Mouse (Mus musculus): ENCODE results near the gene Bfsp2. TPM values are rescaled to one million over a fixed set of nuclear protein-coding genes. Genes with fewer than 3 reads are reported as not detected.

The Bfsp2 gene
- polyA plus RNA-seq, 1 experiment from 2014 or later = 0.53 TPM

GRCm38 (mm10) chr9:103480603-103481220 lies 492 bp upstream of the Bfsp2 start:
- 46% methylated on average over 8 of the region's 8 CpGs for WGBS

DNA sequence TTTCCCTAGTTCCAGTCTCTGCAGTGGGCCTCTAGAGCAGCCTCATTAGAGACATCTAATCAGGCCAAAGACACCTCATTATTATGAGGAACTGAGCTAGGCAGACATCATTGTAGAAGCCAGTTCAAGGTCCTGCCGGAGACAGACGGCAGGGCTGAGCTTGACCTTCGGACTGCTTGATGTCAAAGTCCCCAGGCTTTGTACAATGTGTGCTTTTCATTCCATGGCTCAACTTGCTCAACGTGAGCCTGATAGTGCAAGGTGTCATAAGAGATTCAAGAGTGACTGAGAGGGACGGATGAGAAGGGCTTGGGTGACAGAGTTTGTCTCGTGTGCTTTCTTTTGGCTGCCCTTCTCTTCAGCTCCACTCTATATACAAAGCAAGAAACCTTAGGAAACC lies 4.8 kb downstream of the Bfsp2 start:
- Histone ChIP-seq H3K4me2 (no peak overlapping the region), H3K9me3 (no peaks in the 10 kb centered on the region), H3K9ac (no peak overlapping the region), H3K27me3 (replicated peaks) (no peaks in the 10 kb centered on the region), H3K4me3 (replicated peaks) (no peak overlapping the region), H3K36me3 (no peaks in the 10 kb centered on the region), H3K4me1 (peaks cover 5% of the 10 kb centered on the region; the same call in 1 of the 2 replicates), H3K27ac (no peak overlapping the region)
- 80% methylated on average over 6 of the region's 6 CpGs for WGBS
- no peak for ATAC-seq (ENCODE audit: insufficient read depth, low FRiP score, low read depth)

More at GRCm38 (mm10) chr9:103480603-103481220, 492 bp upstream of the Bfsp2 start:
- H3K9me3 ChIP-seq = no peaks in the 10 kb centered on the region
- no peak overlapping the region for H3K4me2 ChIP-seq
- 0 out of 2 replicates have a peak, but pooled peaks cover 2% of the 10 kb centered on the region for H3K4me1 ChIP-seq
- H3K36me3 ChIP-seq = no peaks in the 10 kb centered on the region
- H3K4me3 ChIP-seq (replicated peaks) = no peak overlapping the region
- H3K27ac ChIP-seq = no peak overlapping the region
- no peak overlapping the region for H3K9ac ChIP-seq
- H3K27me3 ChIP-seq (replicated peaks) = no peaks in the 10 kb centered on the region
- ATAC-seq (ENCODE audit: insufficient read depth, low FRiP score, low read depth) = no peak

DNA sequence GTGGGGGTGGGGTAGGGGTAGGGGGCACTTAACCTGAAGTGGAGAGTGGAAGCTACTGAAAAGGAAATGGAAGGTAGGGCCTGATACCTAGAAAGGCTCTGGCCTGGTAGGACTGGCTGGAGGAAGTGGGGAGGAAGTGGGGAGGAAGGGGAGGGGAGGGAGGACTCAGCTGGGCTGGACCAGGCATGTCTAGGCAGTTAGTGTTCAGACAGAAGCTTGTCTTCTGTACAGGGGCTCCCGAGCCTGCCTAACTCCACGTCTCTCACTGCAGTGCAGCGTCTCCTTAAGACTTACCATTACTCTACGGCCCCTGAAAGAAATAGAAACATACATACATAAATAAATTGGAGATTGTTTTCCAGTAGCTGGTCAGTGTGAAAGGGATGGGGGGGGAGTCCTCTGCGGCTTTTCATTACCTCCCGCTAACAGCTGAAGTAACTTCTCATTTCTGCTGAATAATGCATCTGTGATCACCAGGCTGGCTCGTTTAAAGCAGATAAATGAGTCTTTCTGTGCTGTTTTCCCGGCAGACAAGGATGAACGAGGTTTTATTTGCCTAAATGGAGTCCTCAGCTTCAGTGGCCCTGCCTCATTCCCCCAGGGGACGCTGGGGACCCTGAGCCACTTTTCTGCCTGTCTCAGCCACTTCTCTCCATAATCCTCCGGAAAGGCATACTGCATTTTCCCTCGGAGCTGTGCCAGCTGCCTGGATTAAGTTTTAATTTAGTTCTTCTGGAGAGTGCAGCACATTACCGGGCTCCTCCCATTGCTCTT lies 6.1 kb downstream of the Bfsp2 start:
- H3K36me3 ChIP-seq = no peaks in the 10 kb centered on the region
- H3K27ac ChIP-seq = peak overlapping the region; percentile 31
- H3K4me2 ChIP-seq = peak overlapping the region; percentile 35
- no peak for ATAC-seq (ENCODE audit: insufficient read depth, low FRiP score, low read depth)
- H3K4me3 ChIP-seq (replicated peaks) = no peak overlapping the region
- H3K9me3 ChIP-seq = no peaks in the 10 kb centered on the region
- WGBS = 23% methylated on average over 13 of the region's 13 CpGs
- H3K4me1 ChIP-seq = peaks cover 5% of the 10 kb centered on the region; the same call in 1 of the 2 replicates
- no peaks in the 10 kb centered on the region for H3K27me3 ChIP-seq (replicated peaks)
- no peak overlapping the region for H3K9ac ChIP-seq

DNA sequence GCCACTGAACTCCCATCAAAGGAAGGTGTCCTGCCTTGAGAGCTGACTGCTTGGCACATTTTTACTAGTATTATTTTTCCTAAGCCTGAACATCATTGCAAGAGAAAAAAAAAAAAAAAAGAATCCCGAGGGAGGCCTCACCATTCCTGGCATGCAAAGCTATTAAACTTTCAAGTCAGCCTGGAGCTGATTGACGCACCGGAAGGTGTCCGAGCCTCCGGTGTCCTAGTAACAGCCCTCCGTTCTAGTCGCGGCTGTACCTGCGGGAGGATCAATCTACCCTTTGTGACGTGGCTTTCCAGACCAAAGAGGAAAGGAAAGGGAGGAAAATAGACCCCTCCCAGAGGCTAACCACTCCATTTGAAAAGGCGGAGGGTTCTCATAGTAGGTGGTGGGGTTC lies 8.4 kb downstream of the Bfsp2 start:
- no peak for ATAC-seq (ENCODE audit: insufficient read depth, low FRiP score, low read depth)
- Histone ChIP-seq H3K27ac (no peak overlapping the region), H3K27me3 (replicated peaks) (no peaks in the 10 kb centered on the region), H3K9ac (no peak overlapping the region), H3K4me3 (replicated peaks) (no peak overlapping the region), H3K4me1 (peaks cover 5% of the 10 kb centered on the region; the same call in 1 of the 2 replicates), H3K4me2 (no peak overlapping the region; the same call in 1 of the 2 replicates), H3K9me3 (no peaks in the 10 kb centered on the region), H3K36me3 (no peaks in the 10 kb centered on the region)
- WGBS = 34% methylated on average over 11 of the region's 11 CpGs

GRCm38 (mm10) chr9:103469516-103469915 lies 10.7 kb downstream of the Bfsp2 start:
- Histone ChIP-seq H3K4me2 (no peak overlapping the region), H3K27me3 (replicated peaks) (no peaks in the 10 kb centered on the region), H3K4me1 (peaks cover 4% of the 10 kb centered on the region; the same call in 1 of the 2 replicates), H3K36me3 (no peaks in the 10 kb centered on the region), H3K9me3 (no peaks in the 10 kb centered on the region), H3K9ac (no peak overlapping the region), H3K4me3 (replicated peaks) (no peak overlapping the region), H3K27ac (no peak overlapping the region)
- no peak for ATAC-seq (ENCODE audit: insufficient read depth, low FRiP score, low read depth)
- 66% methylated on average over 5 of the region's 5 CpGs for WGBS

GRCm38 (mm10) chr9:103468911-103469310 lies 11.3 kb downstream of the Bfsp2 start:
- H3K4me3 ChIP-seq (replicated peaks) = no peak overlapping the region
- H3K27ac ChIP-seq = no peak overlapping the region
- H3K4me1 ChIP-seq = no peaks in the 10 kb centered on the region
- no peak for ATAC-seq (ENCODE audit: insufficient read depth, low FRiP score, low read depth)
- no peak overlapping the region for H3K4me2 ChIP-seq
- no peaks in the 10 kb centered on the region for H3K9me3 ChIP-seq
- no peaks in the 10 kb centered on the region for H3K36me3 ChIP-seq
- no peaks in the 10 kb centered on the region for H3K27me3 ChIP-seq (replicated peaks)
- 78% methylated on average over 7 of the region's 7 CpGs for WGBS
- H3K9ac ChIP-seq = no peak overlapping the region

- H3K36me3 ChIP-seq = no peaks in the 10 kb centered on the region
- no peak overlapping the region for H3K4me3 ChIP-seq (replicated peaks)
- H3K9me3 ChIP-seq = no peaks in the 10 kb centered on the region
- 62% methylated on average over 13 of the region's 13 CpGs for WGBS
- no peaks in the 10 kb centered on the region for H3K4me1 ChIP-seq
- no peak overlapping the region for H3K9ac ChIP-seq
- no peak for ATAC-seq (ENCODE audit: insufficient read depth, low FRiP score, low read depth)
- H3K4me2 ChIP-seq = no peak overlapping the region
- no peaks in the 10 kb centered on the region for H3K27me3 ChIP-seq (replicated peaks)
- no peak overlapping the region for H3K27ac ChIP-seq
Observed at GRCm38 (mm10) chr9:103465711-103466220, 14.5 kb downstream of the Bfsp2 start.

DNA sequence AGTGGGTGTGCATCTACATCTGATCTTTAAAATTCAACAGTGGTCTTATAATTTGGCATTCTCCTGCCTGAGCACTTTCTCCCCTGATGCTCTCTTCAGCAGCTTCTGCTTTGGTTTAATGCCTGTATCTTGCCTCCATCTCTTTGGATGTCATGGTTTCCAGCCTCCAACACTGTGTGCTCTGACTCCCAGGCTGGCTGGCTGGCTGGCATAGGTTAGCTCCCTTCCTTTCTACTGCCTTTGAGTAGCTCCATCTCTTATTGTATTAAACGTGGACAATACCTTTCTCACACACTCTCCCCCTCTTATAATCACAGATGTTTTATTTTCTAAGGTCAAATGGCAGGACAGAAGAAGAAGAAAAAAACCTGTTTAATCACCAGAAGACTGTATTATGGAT lies 14.9 kb downstream of the Bfsp2 start:
- H3K27ac ChIP-seq = no peak overlapping the region
- no peak overlapping the region for H3K4me2 ChIP-seq
- no peak for ATAC-seq (ENCODE audit: insufficient read depth, low FRiP score, low read depth)
- H3K9me3 ChIP-seq = no peaks in the 10 kb centered on the region
- no peak overlapping the region for H3K9ac ChIP-seq
- no peaks in the 10 kb centered on the region for H3K27me3 ChIP-seq (replicated peaks)
- no peaks in the 10 kb centered on the region for H3K4me1 ChIP-seq
- WGBS = 26% methylated on average over 1 of the region's 1 CpGs
- no peak overlapping the region for H3K4me3 ChIP-seq (replicated peaks)
- H3K36me3 ChIP-seq = no peaks in the 10 kb centered on the region

GRCm38 (mm10) chr9:103463833-103464232 lies 16.4 kb downstream of the Bfsp2 start:
- no peak overlapping the region for H3K9ac ChIP-seq
- H3K4me2 ChIP-seq = no peak overlapping the region
- no peak for ATAC-seq (ENCODE audit: insufficient read depth, low FRiP score, low read depth)
- 75% methylated on average over 6 of the region's 6 CpGs for WGBS
- no peak overlapping the region for H3K27ac ChIP-seq
- no peaks in the 10 kb centered on the region for H3K27me3 ChIP-seq (replicated peaks)
- no peaks in the 10 kb centered on the region for H3K9me3 ChIP-seq
- no peak overlapping the region for H3K4me3 ChIP-seq (replicated peaks)
- no peaks in the 10 kb centered on the region for H3K4me1 ChIP-seq
- no peaks in the 10 kb centered on the region for H3K36me3 ChIP-seq

GRCm38 (mm10) chr9:103459839-103460238 lies 20.4 kb downstream of the Bfsp2 start:
- H3K4me1 ChIP-seq = no peaks in the 10 kb centered on the region
- no peak overlapping the region for H3K9ac ChIP-seq
- H3K27me3 ChIP-seq (replicated peaks) = no peaks in the 10 kb centered on the region
- H3K36me3 ChIP-seq = no peaks in the 10 kb centered on the region
- no peak overlapping the region for H3K27ac ChIP-seq
- no peak for ATAC-seq (ENCODE audit: insufficient read depth, low FRiP score, low read depth)
- H3K4me3 ChIP-seq (replicated peaks) = no peak overlapping the region
- H3K9me3 ChIP-seq = no peaks in the 10 kb centered on the region
- WGBS = 53% methylated on average over 2 of the region's 2 CpGs
- H3K4me2 ChIP-seq = no peak overlapping the region

DNA sequence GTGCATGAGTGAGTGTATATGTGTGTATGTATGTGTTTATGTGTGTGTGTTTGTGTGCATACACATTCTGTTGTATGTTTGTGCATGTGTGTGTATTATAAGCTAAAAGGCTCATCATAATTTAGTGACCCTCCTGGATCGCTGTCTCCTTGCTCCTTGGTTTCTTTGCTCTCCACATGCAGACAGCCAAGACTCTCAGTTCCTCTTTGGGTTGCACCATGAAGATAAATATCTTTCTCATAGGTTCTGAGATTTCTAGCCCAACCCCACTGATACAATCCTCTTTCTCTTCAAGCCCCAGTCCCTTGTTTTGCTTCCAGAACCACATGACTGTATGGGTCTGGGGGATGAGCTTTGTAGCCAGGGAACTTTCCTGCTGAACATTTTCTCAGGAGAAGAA lies 20.9 kb downstream of the Bfsp2 start:
- no peak overlapping the region for H3K4me3 ChIP-seq (replicated peaks)
- no peaks in the 10 kb centered on the region for H3K9me3 ChIP-seq
- H3K4me1 ChIP-seq = no peaks in the 10 kb centered on the region
- no peak overlapping the region for H3K27ac ChIP-seq
- WGBS = 80% methylated on average over 1 of the region's 1 CpGs
- no peak for ATAC-seq (ENCODE audit: insufficient read depth, low FRiP score, low read depth)
- no peak overlapping the region for H3K4me2 ChIP-seq
- no peak overlapping the region for H3K9ac ChIP-seq
- H3K27me3 ChIP-seq (replicated peaks) = no peaks in the 10 kb centered on the region
- no peaks in the 10 kb centered on the region for H3K36me3 ChIP-seq

DNA sequence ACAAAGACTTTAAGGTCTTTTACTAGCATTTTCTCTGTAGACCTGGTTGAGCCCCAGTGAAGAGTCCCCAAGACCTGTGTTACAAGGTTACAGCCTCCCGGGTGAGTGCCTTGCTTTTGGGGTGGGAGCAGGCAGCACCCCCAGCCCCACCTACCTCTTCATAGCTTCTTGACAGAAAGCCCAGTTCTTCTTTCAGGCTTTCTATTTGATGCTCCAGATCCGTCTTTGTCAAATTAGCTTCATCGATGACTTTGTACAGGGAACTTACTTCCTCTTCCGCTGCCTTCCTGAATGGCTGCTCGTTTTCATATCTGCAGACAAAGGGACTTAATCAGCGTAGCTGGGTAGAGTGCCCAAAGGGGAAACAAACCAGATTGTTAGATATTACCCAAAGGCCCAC lies 30.6 kb downstream of the Bfsp2 start:
- H3K9me3 ChIP-seq = no peaks in the 10 kb centered on the region
- H3K9ac ChIP-seq = no peak overlapping the region
- H3K4me2 ChIP-seq = no peak overlapping the region
- H3K36me3 ChIP-seq = no peaks in the 10 kb centered on the region
- WGBS = 76% methylated on average over 6 of the region's 6 CpGs
- no peak overlapping the region for H3K27ac ChIP-seq
- H3K4me3 ChIP-seq (replicated peaks) = no peak overlapping the region
- ATAC-seq (ENCODE audit: insufficient read depth, low FRiP score, low read depth) = no peak
- H3K27me3 ChIP-seq (replicated peaks) = no peaks in the 10 kb centered on the region
- H3K4me1 ChIP-seq = no peaks in the 10 kb centered on the region
